Comparison of ENCODE assay signal across 1 mouse cellular context in genomic region chr15:97205776-97206175, GRCm38 (mm10).
TF ChIP-seq lines count a peak whose summit lies in the region.

No protein-coding gene starts in this region.

TF ChIP-seq in CH12.LX, 34 proteins besides CTCF, POLR2A, EP300 and RAD21 (continued from another document):
- TF ChIP-seq RCOR1 (conservative IDR thresholded peaks at IDR 0.05; ENCODE audit: low read depth, low read length) (0 out of 2 replicates have a peak, but pooled peaks have one; percentile 18), MEF2A (IDR thresholded peaks at IDR 0.05; ENCODE audit: borderline replicate concordance, low read depth, low read length) (peak; percentile 91)
